Mouse (Mus musculus) erythroblast, embryonic 14.5 days (primary cell): ENCODE results near the gene Eif2ak3. TPM values are rescaled to one million over a fixed set of nuclear protein-coding genes. Genes with fewer than 3 reads are reported as not detected.

Source experiments
- H3K27me3 ChIP-seq: 2 replicates; pipeline ENCODE4 v1.6.1; 2012; ENCODE audit warnings: inconsistent platforms; ENCODE audit not compliant: control insufficient read depth
- H3K36me3 ChIP-seq: 2 replicates; pipeline ENCODE4 v1.6.1; 2012; ENCODE audit warnings: mild to moderate bottlenecking, inconsistent platforms; ENCODE audit not compliant: control insufficient read depth
- H3K4me1 ChIP-seq: 2 replicates; pipeline ENCODE4 v1.6.1; 2012; ENCODE audit warnings: inconsistent platforms; ENCODE audit not compliant: control insufficient read depth
- H3K4me3 ChIP-seq: replicated peaks from 2 replicates; pipeline ENCODE3; 2012; ENCODE audit warnings: moderate library complexity, mild to moderate bottlenecking, inconsistent platforms
- H3K9me3 ChIP-seq: 2 replicates; pipeline ENCODE4 v1.6.1; 2012; ENCODE audit warnings: low read length, inconsistent platforms, mixed read lengths; ENCODE audit not compliant: control insufficient read depth
- GATA1 ChIP-seq: IDR thresholded peaks from 2 replicates; pipeline ENCODE4 v1.6.1; 2012; ENCODE audit warnings: low read length, inconsistent platforms, mixed read lengths
- TAL1 ChIP-seq: IDR thresholded peaks from 3 replicates; pipeline ENCODE4 v1.6.1; 2012; ENCODE audit warnings: low read length, inconsistent platforms, mixed read lengths
- polyA plus RNA-seq: library from polyadenylated mRNA; stranded (reverse); fragments of >175 nt; gene quantifications from 2 replicates; pipeline ENCODE4 v1.2.3, GENCODE M21; 2012

Eif2ak3 gene
- polyA plus RNA-seq, 1 experiment = 0.09 TPM

DNA sequence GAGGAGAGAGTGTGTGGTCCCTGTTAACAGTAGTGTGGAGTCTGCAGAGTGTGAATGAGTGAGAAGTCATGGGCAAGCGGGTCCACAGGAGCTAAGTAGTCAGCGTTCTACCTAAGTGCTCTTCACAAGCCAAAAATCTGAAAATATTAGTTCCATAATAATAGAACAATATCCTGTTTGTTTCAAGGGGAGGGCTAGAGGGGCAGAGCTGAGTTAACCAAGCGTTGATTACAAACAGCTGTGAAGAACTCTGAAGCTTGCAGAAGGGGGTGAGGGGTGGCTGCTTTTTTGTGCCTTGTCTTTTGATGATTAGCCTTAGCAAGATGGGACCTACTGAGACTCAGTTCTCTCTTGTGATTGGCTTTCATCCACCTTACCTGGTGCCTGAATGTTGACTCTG is 3.1 kb downstream of the Eif2ak3 start:
- Histone ChIP-seq H3K36me3 (peaks cover 9% of the 10 kb centered on the region), H3K27me3 (no peaks in the 10 kb centered on the region), H3K4me1 (peaks cover 42% of the 10 kb centered on the region), H3K4me3 (no peak overlapping the region), H3K9me3 (no peaks in the 10 kb centered on the region)
- TF ChIP-seq TAL1 (no peak), GATA1 (no peak)

- H3K4me1 ChIP-seq = peaks cover 11% of the 10 kb centered on the region
- peaks cover 9% of the 10 kb centered on the region for H3K36me3 ChIP-seq
- no peaks in the 10 kb centered on the region for H3K9me3 ChIP-seq
- TF ChIP-seq TAL1 (no peak), GATA1 (no peak)
- no peaks in the 10 kb centered on the region for H3K27me3 ChIP-seq
- no peak overlapping the region for H3K4me3 ChIP-seq
Observed at GRCm38 (mm10) chr6:70853371-70853770, 9.1 kb downstream of the Eif2ak3 start.

DNA sequence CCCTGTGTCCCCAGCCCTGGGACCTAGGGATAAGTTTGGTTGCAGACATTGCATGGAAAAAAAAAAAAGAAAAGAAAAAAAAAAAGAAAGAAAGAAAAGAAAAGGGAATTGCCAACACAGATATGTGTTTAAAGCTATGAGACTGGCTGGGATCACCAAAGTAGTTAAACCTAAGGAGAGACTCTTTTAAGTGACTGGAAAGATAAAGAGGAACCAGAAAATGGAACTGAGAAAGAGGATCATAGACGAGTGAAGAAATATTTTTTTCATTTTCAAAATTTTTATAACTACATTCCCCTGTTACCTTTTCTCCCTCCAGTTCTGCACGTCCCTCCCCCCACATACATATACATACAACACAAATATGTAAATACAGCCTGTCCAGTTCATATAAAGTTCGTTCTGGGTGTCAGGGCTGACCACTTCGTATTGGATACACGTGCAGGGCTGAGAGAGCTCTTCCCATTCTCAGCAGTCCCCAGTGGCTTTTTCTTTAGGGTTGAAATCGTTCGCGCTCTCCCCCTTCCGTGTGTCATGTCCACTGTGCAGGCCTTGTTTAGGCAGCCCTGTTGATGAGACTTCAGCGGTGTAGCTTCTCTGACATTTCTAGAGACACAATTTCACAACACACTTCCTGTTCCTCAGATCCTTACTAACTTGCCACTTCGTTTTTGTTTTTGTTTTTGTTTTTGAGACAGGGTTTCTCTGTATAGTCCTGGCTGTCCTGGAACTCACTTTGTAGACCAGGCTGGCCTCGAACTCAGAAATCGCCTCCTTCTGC is 11.4 kb downstream of the Eif2ak3 start:
- Histone ChIP-seq H3K4me3 (no peak overlapping the region), H3K9me3 (no peaks in the 10 kb centered on the region), H3K36me3 (peaks cover 24% of the 10 kb centered on the region), H3K4me1 (peaks cover 9% of the 10 kb centered on the region), H3K27me3 (no peaks in the 10 kb centered on the region)
- TF ChIP-seq TAL1 = no peak
- TF ChIP-seq GATA1 = no peak

- Histone ChIP-seq H3K36me3 (peaks cover 35% of the 10 kb centered on the region), H3K9me3 (peaks cover 2% of the 10 kb centered on the region; the same call in 1 of the 2 replicates), H3K27me3 (no peaks in the 10 kb centered on the region), H3K4me3 (no peak overlapping the region), H3K4me1 (peaks cover 12% of the 10 kb centered on the region)
- TF ChIP-seq TAL1 = no peak
- TF ChIP-seq GATA1 = no peak
Observed at GRCm38 (mm10) chr6:70862726-70863125, 18.4 kb downstream of the Eif2ak3 start.

DNA sequence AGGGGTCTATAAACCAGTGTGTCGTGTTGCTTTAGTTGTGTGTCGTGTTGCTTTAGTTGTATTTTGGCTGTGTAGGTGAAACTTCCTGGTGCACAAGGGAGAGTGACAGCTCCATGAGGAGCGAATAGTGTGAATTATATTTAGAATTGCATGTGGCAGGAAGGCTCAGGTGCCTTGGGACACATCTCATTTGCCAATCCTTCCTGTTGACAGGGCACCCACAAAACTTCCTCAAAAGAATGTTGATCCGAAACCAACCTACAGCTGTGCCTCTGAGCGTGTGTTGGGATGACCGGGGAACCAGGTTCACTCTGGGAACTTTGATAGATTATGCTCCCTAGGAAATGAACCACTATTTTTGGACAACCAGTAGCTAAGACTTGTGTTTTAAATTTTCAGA is 20.0 kb downstream of the Eif2ak3 start:
- TF ChIP-seq TAL1 = no peak
- TF ChIP-seq GATA1 = no peak
- H3K36me3 ChIP-seq = peaks cover 21% of the 10 kb centered on the region
- no peak overlapping the region for H3K4me3 ChIP-seq

GRCm38 (mm10) chr6:70866761-70867160 is 22.4 kb downstream of the Eif2ak3 start:
- peaks cover 11% of the 10 kb centered on the region for H3K36me3 ChIP-seq
- peaks cover 12% of the 10 kb centered on the region for H3K4me1 ChIP-seq
- H3K4me3 ChIP-seq = no peak overlapping the region
- TF ChIP-seq GATA1 (no peak), TAL1 (no peak)
- H3K27me3 ChIP-seq = no peaks in the 10 kb centered on the region
- H3K9me3 ChIP-seq = peaks cover 2% of the 10 kb centered on the region; the same call in 1 of the 2 replicates

More for the DNA sequence above, 20.0 kb downstream of the Eif2ak3 start:
- Histone ChIP-seq H3K27me3 (no peaks in the 10 kb centered on the region), H3K4me1 (peaks cover 12% of the 10 kb centered on the region), H3K9me3 (peaks cover 2% of the 10 kb centered on the region; the same call in 1 of the 2 replicates)

- no peak for TF ChIP-seq GATA1
- no peak for TF ChIP-seq TAL1
- Histone ChIP-seq H3K36me3 (peaks cover 7% of the 10 kb centered on the region), H3K27me3 (no peaks in the 10 kb centered on the region), H3K9me3 (no peaks in the 10 kb centered on the region), H3K4me3 (no peak overlapping the region), H3K4me1 (peaks cover 7% of the 10 kb centered on the region)
Observed at GRCm38 (mm10) chr6:70867297-70867696, 23.0 kb downstream of the Eif2ak3 start.

- Histone ChIP-seq H3K4me1 (no peaks in the 10 kb centered on the region; the same call in 1 of the 2 replicates), H3K4me3 (no peak overlapping the region), H3K9me3 (no peaks in the 10 kb centered on the region), H3K27me3 (no peaks in the 10 kb centered on the region), H3K36me3 (peaks cover under 1% of the 10 kb centered on the region)
- no peak for TF ChIP-seq GATA1
- TF ChIP-seq TAL1 = no peak
Observed at GRCm38 (mm10) chr6:70871511-70871980, 27.2 kb downstream of the Eif2ak3 start.

GRCm38 (mm10) chr6:70872128-70872527 is 27.8 kb downstream of the Eif2ak3 start:
- Histone ChIP-seq H3K27me3 (no peaks in the 10 kb centered on the region), H3K36me3 (peaks cover 5% of the 10 kb centered on the region), H3K4me3 (no peak overlapping the region), H3K4me1 (no peaks in the 10 kb centered on the region; the same call in 1 of the 2 replicates), H3K9me3 (no peaks in the 10 kb centered on the region)
- TF ChIP-seq GATA1 (no peak), TAL1 (no peak)
